Mouse (Mus musculus) forelimb bud, embryonic 11.5 days (tissue): ENCODE results near the gene Olfr504.
"Not testable (repeated sequence)": the region's sequence is repeated elsewhere in the genome, so short reads cannot be mapped to it uniquely, and the experiment has no call there.

ENCODE experiments used
- DNase-seq: peaks from one replicate; pipeline ENCODE4 v3.0.0-alpha.2; 2012; ENCODE audit warnings: low read depth, low spot score

Gene Olfr504

DNA sequence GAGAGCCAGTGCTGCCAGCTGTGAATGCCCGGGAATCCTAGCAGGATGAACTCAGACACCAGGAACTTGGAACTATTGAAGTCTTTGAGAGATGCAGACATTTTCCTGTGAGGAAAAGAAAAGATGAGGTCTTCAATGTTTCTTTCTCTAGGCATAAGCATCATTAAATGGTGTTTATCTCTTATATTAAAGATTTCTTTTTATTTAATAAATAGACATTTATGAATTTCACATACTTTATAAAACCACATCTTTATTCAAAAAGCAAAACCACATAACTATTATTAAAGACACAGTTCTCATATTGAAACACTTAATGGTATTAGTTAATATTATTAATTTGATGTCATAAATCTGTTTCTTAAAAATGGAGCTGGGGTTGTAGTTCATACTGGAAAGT, at the start of gene Olfr504:
Olfr504 (minus strand) TSS at position 101 of the 400 bp plus-strand sequence.
- DNase-seq = no peak

DNA sequence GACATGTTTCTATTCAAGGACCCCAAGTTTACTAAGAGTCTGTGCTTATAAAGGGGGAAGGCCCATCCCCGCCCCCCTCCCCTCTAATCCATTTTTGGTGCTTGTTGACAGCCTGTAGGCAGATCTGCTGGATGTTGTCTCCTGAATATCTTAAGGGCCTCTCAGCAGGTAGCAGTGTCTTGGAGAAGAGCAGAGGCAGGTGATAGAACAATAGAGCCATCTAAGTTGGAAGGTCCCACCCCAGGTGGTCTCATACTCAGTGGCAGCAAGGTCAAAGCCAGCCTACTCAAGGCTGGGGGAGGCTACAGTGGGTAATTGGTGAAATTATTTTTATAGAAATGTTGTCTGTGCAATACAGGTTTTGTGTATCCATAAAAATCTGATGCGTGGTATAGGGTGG, 48.5 kb upstream of the Olfr504 start:
- no peak for DNase-seq

DNA sequence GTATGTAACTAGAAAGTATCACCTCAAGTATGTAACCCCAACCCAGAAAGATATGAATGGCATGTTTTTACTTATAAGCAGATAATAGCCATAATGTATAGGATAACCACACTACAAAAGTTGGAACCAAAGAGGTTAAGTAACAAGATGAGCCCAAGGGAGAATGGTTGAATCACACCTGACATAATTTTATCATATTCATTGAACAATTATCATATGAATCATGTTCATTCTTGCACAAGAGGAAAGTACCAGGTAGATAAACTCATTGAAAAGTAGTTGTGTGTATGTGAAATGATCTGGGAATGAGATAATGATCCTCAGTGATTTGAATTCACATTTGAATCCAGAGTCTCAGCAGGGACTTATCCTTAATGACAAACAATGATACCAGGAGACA, 44.9 kb upstream of the Olfr504 start, which contains the start of gene Olfr506:
Olfr506 (plus strand) TSS at position 301 of the 400 bp plus-strand sequence.
- no peak for DNase-seq

DNA sequence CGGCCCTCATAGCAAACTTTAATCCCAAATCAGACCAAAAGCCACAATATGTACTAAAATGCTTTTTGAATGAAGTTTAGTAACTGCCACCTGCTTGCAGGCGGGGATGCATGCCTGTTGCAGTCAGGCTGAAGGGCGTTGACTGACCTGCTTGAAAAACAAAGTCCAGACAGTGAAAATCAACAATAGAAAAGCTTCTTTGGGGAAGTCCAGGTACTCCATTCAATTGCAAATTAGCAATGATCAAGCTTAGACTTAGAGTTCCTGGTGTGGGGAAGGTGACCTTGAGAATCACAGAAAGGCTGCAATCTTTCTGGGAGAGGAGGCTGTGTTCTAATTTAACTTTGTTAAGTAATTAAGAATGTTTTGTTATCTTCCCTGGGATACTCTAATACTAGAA, 36.3 kb upstream of the Olfr504 start:
- DNase-seq = not testable (repeated sequence)

- DNase-seq = no peak
Observed at GRCm38 (mm10) chr7:108589797-108590196, 24.2 kb upstream of the Olfr504 start.

GRCm38 (mm10) chr7:108544227-108544626, 21.4 kb downstream of the Olfr504 start, which contains the start of gene Olfr503:
TSS of gene Olfr503 (plus strand) at chr7:108544527.
- DNase-seq = not testable (repeated sequence)

DNA sequence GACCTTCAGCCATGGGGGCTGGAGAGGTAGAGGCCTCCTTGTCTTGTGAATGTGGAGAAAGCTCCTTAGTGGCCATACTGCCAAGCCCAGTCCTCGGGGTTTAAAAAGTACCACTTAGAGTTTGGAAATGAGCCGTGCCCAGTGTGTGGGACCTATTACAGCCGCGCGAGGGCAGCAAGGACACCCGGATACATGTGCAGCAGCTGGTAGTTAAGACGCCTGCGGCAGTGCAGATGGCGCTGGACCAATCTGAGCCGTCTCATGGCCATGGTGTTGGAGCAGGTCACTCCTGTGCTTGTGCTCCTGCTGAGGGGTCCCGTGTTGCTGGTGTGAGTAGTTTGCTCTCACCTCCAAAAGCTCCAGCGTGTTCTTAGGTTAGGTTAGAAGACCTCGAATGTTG, 23.2 kb downstream of the Olfr504 start:
- no peak for DNase-seq

DNA sequence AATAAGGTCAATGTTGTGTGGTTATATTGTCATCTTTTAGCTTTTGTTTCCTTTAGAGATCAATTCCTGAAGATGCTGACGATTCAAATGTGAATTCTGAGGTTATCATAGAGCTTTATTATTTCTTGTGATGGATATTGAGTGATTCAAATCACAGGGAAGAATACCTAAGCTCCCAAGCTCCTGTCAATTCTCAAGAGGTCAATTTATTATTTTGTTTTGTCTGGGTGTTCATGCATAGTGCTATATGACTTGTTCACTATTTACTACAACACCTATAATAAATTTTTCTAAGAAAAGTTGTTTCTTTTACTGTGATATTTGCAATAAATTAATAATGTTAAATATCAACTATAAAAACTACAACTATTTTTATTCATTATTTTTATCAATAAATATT, 40.6 kb downstream of the Olfr504 start, which contains the start of gene Olfr502:
Olfr502 (minus strand) TSS at position 101 of the 400 bp plus-strand sequence.
- DNase-seq = no peak
